Mouse (Mus musculus): Measurements from ENCODE around the gene Afg1l.

Gene Afg1l

GRCm38 (mm10) chr10:42478341-42478720 lies at the start of gene Afg1l:
TSS of gene Afg1l (minus strand) at chr10:42478565.
- DNase-seq (ENCODE audit: extremely low spot score, low spot score), result peak; percentile 93

- no peak for DNase-seq (ENCODE audit: extremely low spot score, low spot score)
Measured at GRCm38 (mm10) chr10:42525682-42526081, 47.3 kb upstream of the Afg1l start.

GRCm38 (mm10) chr10:42523556-42524162 lies 45.3 kb upstream of the Afg1l start:
- no peak for DNase-seq (ENCODE audit: extremely low spot score, low spot score)

- no peak for DNase-seq (ENCODE audit: extremely low spot score, low spot score)
Measured at GRCm38 (mm10) chr10:42522912-42523311, 44.5 kb upstream of the Afg1l start.

- no peak for DNase-seq (ENCODE audit: extremely low spot score, low spot score)
Measured at GRCm38 (mm10) chr10:42521315-42521981, 43.1 kb upstream of the Afg1l start.

- DNase-seq (ENCODE audit: extremely low spot score, low spot score), result no peak
Measured at GRCm38 (mm10) chr10:42518363-42518762, 40.0 kb upstream of the Afg1l start.

- no peak for DNase-seq (ENCODE audit: extremely low spot score, low spot score)
Measured at GRCm38 (mm10) chr10:42514125-42514524, 35.8 kb upstream of the Afg1l start.

GRCm38 (mm10) chr10:42511184-42512135 lies 33.1 kb upstream of the Afg1l start:
- no peak for DNase-seq (ENCODE audit: extremely low spot score, low spot score)

GRCm38 (mm10) chr10:42510141-42510540 lies 31.8 kb upstream of the Afg1l start:
- no peak for DNase-seq (ENCODE audit: extremely low spot score, low spot score)

GRCm38 (mm10) chr10:42504096-42504710 lies 25.8 kb upstream of the Afg1l start:
- DNase-seq (ENCODE audit: extremely low spot score, low spot score), result no peak

GRCm38 (mm10) chr10:42502349-42503111 lies 24.2 kb upstream of the Afg1l start:
- DNase-seq (ENCODE audit: extremely low spot score, low spot score), result no peak

GRCm38 (mm10) chr10:42501775-42502348 lies 23.5 kb upstream of the Afg1l start, which contains the start of gene Snx3:
TSS of gene Snx3 (plus strand) at chr10:42502030.
- DNase-seq (ENCODE audit: extremely low spot score, low spot score), result peak; percentile 97

GRCm38 (mm10) chr10:42501161-42501560 lies 22.8 kb upstream of the Afg1l start:
- no peak for DNase-seq (ENCODE audit: extremely low spot score, low spot score)

GRCm38 (mm10) chr10:42500611-42501010 lies 22.2 kb upstream of the Afg1l start:
- DNase-seq (ENCODE audit: extremely low spot score, low spot score), result no peak

- DNase-seq (ENCODE audit: extremely low spot score, low spot score), result no peak
Measured at GRCm38 (mm10) chr10:42493000-42493399, 14.6 kb upstream of the Afg1l start.

GRCm38 (mm10) chr10:42492027-42492771 lies 13.8 kb upstream of the Afg1l start:
- DNase-seq (ENCODE audit: extremely low spot score, low spot score), result no peak

- DNase-seq (ENCODE audit: extremely low spot score, low spot score), result no peak
Measured at GRCm38 (mm10) chr10:42491158-42491557, 12.8 kb upstream of the Afg1l start.

- DNase-seq (ENCODE audit: extremely low spot score, low spot score), result no peak
Measured at GRCm38 (mm10) chr10:42488606-42489296, 10.4 kb upstream of the Afg1l start.

GRCm38 (mm10) chr10:42480719-42481118 lies 2.4 kb upstream of the Afg1l start:
- DNase-seq (ENCODE audit: extremely low spot score, low spot score), result no peak

Measured in neural tube, embryonic 10.5 days (tissue).